Mouse (Mus musculus): ENCODE measurements around the gene Ints5. TPM values are rescaled to one million over a fixed set of nuclear protein-coding genes. Genes with fewer than 3 reads are reported as not detected.

Ints5 gene
- polyA plus RNA-seq, 1 experiment = 5.9 TPM

Other genes starting within 250 kb of the Ints5 start
- gene Chrm1, start 229.2 kb upstream of the Ints5 start, polyA plus RNA-seq (2012; ENCODE audit: insufficient read depth, insufficient read length, missing spikeins) = not detected in 2 replicates
- 32.8 and 41.0 TPM in 2 replicates for gene Slc3a2, start 169.6 kb upstream of the Ints5 start, polyA plus RNA-seq (2012; ENCODE audit: insufficient read depth, insufficient read length, missing spikeins)
- gene Wdr74, start 157.2 kb upstream of the Ints5 start, polyA plus RNA-seq (2012; ENCODE audit: insufficient read depth, insufficient read length, missing spikeins) = 28.2 and 31.8 TPM in 2 replicates
- gene 1700092M07Rik, start 152.3 kb upstream of the Ints5 start, polyA plus RNA-seq (2012; ENCODE audit: insufficient read depth, insufficient read length, missing spikeins) = not detected in 2 replicates
- gene Stx5a, start 151.6 kb upstream of the Ints5 start, polyA plus RNA-seq (2012; ENCODE audit: insufficient read depth, insufficient read length, missing spikeins) = 30.7 and 43.6 TPM in 2 replicates
- 51.6 and 58.1 TPM in 2 replicates for gene Nxf1, start 135.9 kb upstream of the Ints5 start, polyA plus RNA-seq (2012; ENCODE audit: insufficient read depth, insufficient read length, missing spikeins)
- 140 and 154 TPM in 2 replicates for gene Tmem223, start 122.0 kb upstream of the Ints5 start, polyA plus RNA-seq (2012; ENCODE audit: insufficient read depth, insufficient read length, missing spikeins)
- 34.0 and 34.8 TPM in 2 replicates for gene Tmem179b, start 118.5 kb upstream of the Ints5 start, polyA plus RNA-seq (2012; ENCODE audit: insufficient read depth, insufficient read length, missing spikeins)
- 4.2 and 8.6 TPM in 2 replicates for gene Taf6l, start 106.6 kb upstream of the Ints5 start, polyA plus RNA-seq (2012; ENCODE audit: insufficient read depth, insufficient read length, missing spikeins)
- gene Polr2g, start 94.4 kb upstream of the Ints5 start, polyA plus RNA-seq (2012; ENCODE audit: insufficient read depth, insufficient read length, missing spikeins) = 68.9 and 71.7 TPM in 2 replicates
- gene Zbtb3, start 90.5 kb upstream of the Ints5 start, polyA plus RNA-seq (2012; ENCODE audit: insufficient read depth, insufficient read length, missing spikeins) = 1.2 and 2.8 TPM in 2 replicates
- gene Ttc9c, start 73.7 kb upstream of the Ints5 start, polyA plus RNA-seq (2012; ENCODE audit: insufficient read depth, insufficient read length, missing spikeins) = 27.1 and 28.9 TPM in 2 replicates
- gene Hnrnpul2, start 73.0 kb upstream of the Ints5 start, polyA plus RNA-seq (2012; ENCODE audit: insufficient read depth, insufficient read length, missing spikeins) = 31.0 and 31.1 TPM in 2 replicates
- 17.2 and 39.8 TPM in 2 replicates for gene AC129217.1, start 63.2 kb upstream of the Ints5 start, polyA plus RNA-seq (2012; ENCODE audit: insufficient read depth, insufficient read length, missing spikeins)
- gene Bscl2, start 55.5 kb upstream of the Ints5 start, polyA plus RNA-seq (2012; ENCODE audit: insufficient read depth, insufficient read length, missing spikeins) = 212 and 233 TPM in 2 replicates
- not detected in 2 replicates for gene Gng3, start 53.8 kb upstream of the Ints5 start, polyA plus RNA-seq (2012; ENCODE audit: insufficient read depth, insufficient read length, missing spikeins)
- 3.3 and 10.5 TPM in 2 replicates for gene Lrrn4cl, start 42.2 kb upstream of the Ints5 start, polyA plus RNA-seq (2012; ENCODE audit: insufficient read depth, insufficient read length, missing spikeins)
- 188 and 228 TPM in 2 replicates for gene Ubxn1, start 21.5 kb upstream of the Ints5 start, polyA plus RNA-seq (2012; ENCODE audit: insufficient read depth, insufficient read length, missing spikeins)
- gene Uqcc3, start 12.1 kb upstream of the Ints5 start, polyA plus RNA-seq (2012; ENCODE audit: insufficient read depth, insufficient read length, missing spikeins) = 88.3 and 93.3 TPM in 2 replicates
- 11.9 and 20.2 TPM in 2 replicates for gene Lbhd1, start 9.3 kb upstream of the Ints5 start, polyA plus RNA-seq (2012; ENCODE audit: insufficient read depth, insufficient read length, missing spikeins)
- not detected in 2 replicates for gene Gm49403, start 9.1 kb upstream of the Ints5 start, polyA plus RNA-seq (2012; ENCODE audit: insufficient read depth, insufficient read length, missing spikeins)
- 36.6 and 59.8 TPM in 2 replicates for gene 1810009A15Rik, start 4.2 kb upstream of the Ints5 start, polyA plus RNA-seq (2012; ENCODE audit: insufficient read depth, insufficient read length, missing spikeins)
- gene Gm49416, start 4.1 kb upstream of the Ints5 start, polyA plus RNA-seq (2012; ENCODE audit: insufficient read depth, insufficient read length, missing spikeins) = 6.2 TPM in 1 of 2 replicates, not detected in the other
- gene Ganab, start 5.1 kb downstream of the Ints5 start, polyA plus RNA-seq (2012; ENCODE audit: insufficient read depth, insufficient read length, missing spikeins) = 49.7 and 56.8 TPM in 2 replicates
- gene B3gat3, start 27.4 kb downstream of the Ints5 start, polyA plus RNA-seq (2012; ENCODE audit: insufficient read depth, insufficient read length, missing spikeins) = 30.2 and 30.8 TPM in 2 replicates
- gene Rom1, start 36.4 kb downstream of the Ints5 start, polyA plus RNA-seq (2012; ENCODE audit: insufficient read depth, insufficient read length, missing spikeins) = 4.5 and 11.4 TPM in 2 replicates
- 11.6 and 12.9 TPM in 2 replicates for gene Eml3, start 36.5 kb downstream of the Ints5 start, polyA plus RNA-seq (2012; ENCODE audit: insufficient read depth, insufficient read length, missing spikeins)
- 28.2 and 30.6 TPM in 2 replicates for gene Mta2, start 48.9 kb downstream of the Ints5 start, polyA plus RNA-seq (2012; ENCODE audit: insufficient read depth, insufficient read length, missing spikeins)
- 6.9 and 7.5 TPM in 2 replicates for gene Tut1, start 60.8 kb downstream of the Ints5 start, polyA plus RNA-seq (2012; ENCODE audit: insufficient read depth, insufficient read length, missing spikeins)
- gene Eef1g, start 74.0 kb downstream of the Ints5 start, polyA plus RNA-seq (2012; ENCODE audit: insufficient read depth, insufficient read length, missing spikeins) = 134 and 135 TPM in 2 replicates
- gene Ahnak, start 96.3 kb downstream of the Ints5 start, polyA plus RNA-seq (2012; ENCODE audit: insufficient read depth, insufficient read length, missing spikeins) = 133 and 177 TPM in 2 replicates
- not detected in 2 replicates for gene Scgb1a1, start 195.0 kb downstream of the Ints5 start, polyA plus RNA-seq (2012; ENCODE audit: insufficient read depth, insufficient read length, missing spikeins)
- 9.2 and 10.1 TPM in 2 replicates for gene Asrgl1, start 242.6 kb downstream of the Ints5 start, polyA plus RNA-seq (2012; ENCODE audit: insufficient read depth, insufficient read length, missing spikeins)

Data from brown adipose tissue, adult 24 weeks (tissue).